Mouse (Mus musculus) embryonic facial prominence, embryonic 15.5 days (tissue): ENCODE results near the gene Abcf1. TPM values are rescaled to one million over a fixed set of nuclear protein-coding genes. Genes with fewer than 3 reads are reported as not detected.

Source experiments
- ATAC-seq: fragments of 200-750 bp; cut with Nextera tagmentation; 2 replicates; pipeline ENCODE4 v1.8.0; 2017; ENCODE audit warnings: low read depth, moderate TSS enrichment; ENCODE audit not compliant: insufficient number of reproducible peaks, low FRiP score, low TSS enrichment
- H3K27ac ChIP-seq: fragments of 300-500 bp; sonication (generic); replicated peaks from 2 replicates; pipeline ENCODE4 v1.5.1; 2015; ENCODE audit warnings: mild to moderate bottlenecking, inconsistent platforms
- H3K27me3 ChIP-seq: fragments of 300-500 bp; sonication (generic); 2 replicates; pipeline ENCODE4 v1.6.1; 2015; ENCODE audit warnings: inconsistent platforms
- H3K36me3 ChIP-seq: fragments of 300-500 bp; sonication (generic); 2 replicates; pipeline ENCODE4 v1.6.1; 2015; ENCODE audit warnings: mild to moderate bottlenecking, inconsistent platforms
- H3K4me1 ChIP-seq: fragments of 300-500 bp; sonication (generic); 2 replicates; pipeline ENCODE4 v1.6.1; 2015; ENCODE audit warnings: inconsistent platforms
- H3K4me2 ChIP-seq: fragments of 300-500 bp; sonication (generic); replicated peaks from 2 replicates; pipeline ENCODE4 v1.6.1; 2015; ENCODE audit warnings: mild to moderate bottlenecking, inconsistent platforms
- H3K4me3 ChIP-seq: fragments of 300-500 bp; sonication (generic); replicated peaks from 2 replicates; pipeline ENCODE4 v1.5.1; 2015; ENCODE audit warnings: mild to moderate bottlenecking, inconsistent platforms
- H3K9ac ChIP-seq: fragments of 300-500 bp; sonication (generic); 2 replicates; pipeline ENCODE4 v1.6.1; 2015; ENCODE audit warnings: inconsistent platforms
- H3K9me3 ChIP-seq: fragments of 300-500 bp; sonication (generic); replicated peaks from 2 replicates; pipeline ENCODE4 v1.6.1; 2016; ENCODE audit warnings: inconsistent platforms
- WGBS: fragments of 180-500 bp; shearing (Covaris S2); methylation state at CpG from one replicate; pipeline ENCODE4 v1.1.7; 2015; 5-methylcytosine and 5-hydroxymethylcytosine counted together
- polyA plus RNA-seq: library from polyadenylated mRNA; unstranded; fragments of >200 nt; fragmentation: Nextera tagmentation; extraction: Ambion mirVana; gene quantifications from 2 replicates; pipeline ENCODE4 v1.2.1, GENCODE M21; 2015

Gene Abcf1
- polyA plus RNA-seq, 1 experiment from 2014 or later, result 89.0 TPM

- WGBS, result 88% methylated on average over 6 of the region's 6 CpGs
- no peak for ATAC-seq
- no peak overlapping the region for H3K9ac ChIP-seq
These were observed 29.2 kb upstream of the Abcf1 start for GRCm38 (mm10) chr17:35998545-35999305.

GRCm38 (mm10) chr17:35997713-35998510 is 28.4 kb upstream of the Abcf1 start:
- Histone ChIP-seq H3K9ac (no peak overlapping the region), H3K27me3 (no peaks in the 10 kb centered on the region), H3K4me3 (no peak overlapping the region), H3K4me1 (peaks cover 17% of the 10 kb centered on the region), H3K27ac (no peak overlapping the region), H3K9me3 (no peaks in the 10 kb centered on the region), H3K36me3 (no peaks in the 10 kb centered on the region), H3K4me2 (no peak overlapping the region)
- no peak for ATAC-seq
- 48% methylated on average over 12 of the region's 12 CpGs for WGBS

More at GRCm38 (mm10) chr17:35998545-35999305, 29.2 kb upstream of the Abcf1 start:
- peaks cover 17% of the 10 kb centered on the region for H3K4me1 ChIP-seq
- no peaks in the 10 kb centered on the region for H3K36me3 ChIP-seq
- H3K4me2 ChIP-seq, result no peak overlapping the region
- H3K27ac ChIP-seq, result no peak overlapping the region
- H3K9me3 ChIP-seq, result no peaks in the 10 kb centered on the region
- no peak overlapping the region for H3K4me3 ChIP-seq
- no peaks in the 10 kb centered on the region for H3K27me3 ChIP-seq

- no peaks in the 10 kb centered on the region for H3K9me3 ChIP-seq
- WGBS, result 4% methylated on average over 11 of the region's 11 CpGs
- no peaks in the 10 kb centered on the region for H3K36me3 ChIP-seq
- no peak overlapping the region for H3K4me2 ChIP-seq
- no peaks in the 10 kb centered on the region for H3K27me3 ChIP-seq
- ATAC-seq, result peak; percentile 71
- H3K4me1 ChIP-seq, result peaks cover 17% of the 10 kb centered on the region
- no peak overlapping the region for H3K27ac ChIP-seq
- no peak overlapping the region for H3K9ac ChIP-seq
- no peak overlapping the region for H3K4me3 ChIP-seq
These were observed 27.4 kb upstream of the Abcf1 start for GRCm38 (mm10) chr17:35996949-35997348.

- no peak for ATAC-seq
- H3K27me3 ChIP-seq, result no peaks in the 10 kb centered on the region
- H3K4me3 ChIP-seq, result peak overlapping the region; percentile 64
- H3K9me3 ChIP-seq, result no peaks in the 10 kb centered on the region
- no peaks in the 10 kb centered on the region for H3K36me3 ChIP-seq
- peak overlapping the region; percentile 75; the same call in 1 of the 2 replicates for H3K27ac ChIP-seq
- peaks cover 17% of the 10 kb centered on the region for H3K4me1 ChIP-seq
- peak overlapping the region; percentile 54 for H3K9ac ChIP-seq
- 2% methylated on average over 14 of the region's 14 CpGs for WGBS
- H3K4me2 ChIP-seq, result peak overlapping the region; percentile 62
These were observed 25.3 kb upstream of the Abcf1 start for GRCm38 (mm10) chr17:35994879-35995240.

- peak; percentile 79 for ATAC-seq
- Histone ChIP-seq H3K4me2 (peak overlapping the region; percentile 62), H3K27me3 (no peaks in the 10 kb centered on the region), H3K4me3 (peak overlapping the region; percentile 64), H3K27ac (peak overlapping the region; percentile 75), H3K4me1 (peaks cover 17% of the 10 kb centered on the region), H3K9me3 (no peaks in the 10 kb centered on the region), H3K9ac (peak overlapping the region; percentile 54), H3K36me3 (peaks cover 5% of the 10 kb centered on the region)
- WGBS, result 2% methylated on average over 31 of the region's 31 CpGs
These were observed 24.8 kb upstream of the Abcf1 start for GRCm38 (mm10) chr17:35994175-35994878.

GRCm38 (mm10) chr17:35993675-35994074 is 24.1 kb upstream of the Abcf1 start:
- Histone ChIP-seq H3K9me3 (no peaks in the 10 kb centered on the region), H3K4me1 (peaks cover 17% of the 10 kb centered on the region), H3K9ac (no peak overlapping the region), H3K27me3 (no peaks in the 10 kb centered on the region), H3K27ac (no peak overlapping the region), H3K36me3 (peaks cover 11% of the 10 kb centered on the region), H3K4me2 (peak overlapping the region; percentile 62), H3K4me3 (peak overlapping the region; percentile 64)
- peak; percentile 69 for ATAC-seq
- WGBS, result 6% methylated on average over 17 of the region's 17 CpGs

- Histone ChIP-seq H3K36me3 (peaks cover 29% of the 10 kb centered on the region), H3K27ac (no peak overlapping the region), H3K4me2 (no peak overlapping the region), H3K4me1 (peaks cover 9% of the 10 kb centered on the region), H3K27me3 (no peaks in the 10 kb centered on the region), H3K9me3 (no peaks in the 10 kb centered on the region), H3K4me3 (no peak overlapping the region), H3K9ac (no peak overlapping the region)
- 43% methylated on average over 10 of the region's 10 CpGs for WGBS
- no peak for ATAC-seq
These were observed 22.2 kb upstream of the Abcf1 start for GRCm38 (mm10) chr17:35991781-35992180.

GRCm38 (mm10) chr17:35981776-35982175 is 12.2 kb upstream of the Abcf1 start:
- Histone ChIP-seq H3K27ac (no peak overlapping the region), H3K4me2 (no peak overlapping the region), H3K9ac (no peak overlapping the region), H3K36me3 (peaks cover 46% of the 10 kb centered on the region), H3K4me1 (peaks cover 17% of the 10 kb centered on the region), H3K4me3 (0 out of 2 replicates have a peak overlapping the region, but pooled peaks have one; percentile 1), H3K27me3 (no peaks in the 10 kb centered on the region), H3K9me3 (no peaks in the 10 kb centered on the region)
- 85% methylated on average over 9 of the region's 9 CpGs for WGBS
- no peak for ATAC-seq

GRCm38 (mm10) chr17:35980363-35980754 is 10.8 kb upstream of the Abcf1 start:
- peaks cover 39% of the 10 kb centered on the region for H3K36me3 ChIP-seq
- under 1% methylated on average over 29 of the region's 29 CpGs for WGBS
- ATAC-seq, result 0 out of 2 replicates have a peak, but pooled peaks have one; percentile 6
- H3K9me3 ChIP-seq, result no peaks in the 10 kb centered on the region
- peaks cover 17% of the 10 kb centered on the region for H3K4me1 ChIP-seq
- H3K4me3 ChIP-seq, result peak overlapping the region; percentile 96
- H3K4me2 ChIP-seq, result peak overlapping the region; percentile 77
- H3K27me3 ChIP-seq, result no peaks in the 10 kb centered on the region
- peak overlapping the region; percentile 74 for H3K9ac ChIP-seq
- H3K27ac ChIP-seq, result peak overlapping the region; percentile 98

- Histone ChIP-seq H3K4me1 (peaks cover 17% of the 10 kb centered on the region), H3K9ac (peak within 1 kb of the TSS; percentile 74), H3K4me2 (peak within 1 kb of the TSS; percentile 77), H3K9me3 (no peaks in the 10 kb centered on the region), H3K27me3 (no peaks in the 10 kb centered on the region), H3K27ac (peak within 1 kb of the TSS; percentile 98), H3K4me3 (peak within 1 kb of the TSS; percentile 96), H3K36me3 (peaks cover 37% of the 10 kb centered on the region)
- under 1% methylated on average over 109 of the region's 109 CpGs for WGBS
- ATAC-seq, result peak; percentile 86
These were observed 10.1 kb upstream of the Abcf1 start, which contains the start of the genes Gnl1 and Prr3 for GRCm38 (mm10) chr17:35979401-35980362. TSS of gene Gnl1 (plus strand) at chr17:35979851. TSS of gene Prr3 (minus strand) at chr17:35980236.
